Comparison of ENCODE assay signal across 35 mouse cellular contexts in the genomic region with DNA sequence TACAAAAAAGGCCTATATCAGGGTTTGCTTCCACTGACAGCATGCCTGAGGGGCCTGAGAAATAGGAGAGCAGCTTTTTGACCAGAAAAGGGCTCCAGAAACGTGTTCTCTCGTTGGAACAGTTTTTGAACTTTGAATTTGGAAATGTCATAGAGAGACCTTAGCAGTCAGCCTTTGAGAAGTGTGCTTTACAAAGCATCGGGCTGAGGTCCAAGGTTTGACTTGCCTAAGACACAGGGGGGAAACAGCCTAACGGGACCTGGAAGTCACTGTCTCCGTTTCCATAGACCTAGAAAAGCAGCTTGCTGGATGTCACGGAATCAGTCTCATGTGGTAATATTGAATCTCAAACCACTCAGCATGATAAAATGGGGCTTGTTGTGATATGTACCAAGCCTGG. TPM values are rescaled to one million over a fixed set of nuclear protein-coding genes. Genes with fewer than 3 reads are reported as not detected.
DNase-seq lines count a peak whose midpoint lies in the region; ATAC-seq and TF ChIP-seq lines count a peak whose summit lies in the region.
"Had no signal": no experiment of that assay in that cellular context is flagged by ENCODE, and none has a peak within 500 bp of the region (broad histone marks: within the 10 kb centered on the region; RNA-seq: fewer than 3 reads in every experiment).

No protein-coding gene starts in this region.

- H3K4me1 ChIP-seq in lung, embryonic 14.5 days (ENCODE audit: insufficient read depth) = peaks cover 14% of the 10 kb centered on the region; the same call in 1 of the 2 replicates
- 0 out of 2 replicates have a peak, but pooled peaks cover 2% of the 10 kb centered on the region for H3K4me1 ChIP-seq in lung, adult 2 months (ENCODE audit: control insufficient read depth, insufficient read depth, low read length)
- H3K4me1 ChIP-seq: hindbrain, embryonic 12.5 days had no signal

- TF ChIP-seq POLR2A in lung, adult 2 months (IDR thresholded peaks at IDR 0.05; ENCODE audit: borderline replicate concordance, extremely low read depth, low read depth, low read length) = no peak

- H3K27ac ChIP-seq in lung, embryonic 14.5 days (ENCODE audit: low read depth) = no peak overlapping the region
- H3K27ac ChIP-seq: embryonic facial prominence, embryonic 12.5 days; embryonic facial prominence, embryonic 15.5 days; gastrocnemius, adult 2 months; hindbrain, embryonic 12.5 days; hindbrain, embryonic 15.5 days had no signal

- no peak for ATAC-seq in lung, embryonic 14.5 days (ENCODE audit: insufficient read depth)
- ATAC-seq: activated CD4-positive, CD25-positive, alpha-beta regulatory T cell, adult 4 months; forebrain, embryonic 14.5 days; forebrain, postnatal 0 days had no signal

- H3K36me3 ChIP-seq in lung, embryonic 14.5 days (ENCODE audit: insufficient read depth) = no peaks in the 10 kb centered on the region
- H3K36me3 ChIP-seq: embryonic facial prominence, embryonic 12.5 days; embryonic facial prominence, embryonic 15.5 days; hindbrain, embryonic 12.5 days; hindbrain, embryonic 15.5 days had no signal

- H3K27me3 ChIP-seq in lung, embryonic 14.5 days (ENCODE audit: insufficient read depth, low read length) = no peaks in the 10 kb centered on the region
- H3K27me3 ChIP-seq: embryonic facial prominence, embryonic 12.5 days; embryonic facial prominence, embryonic 15.5 days; hindbrain, embryonic 12.5 days; hindbrain, embryonic 15.5 days had no signal

- DNase-seq in adrenal gland, adult (ENCODE audit: inconsistent age in 2 of 2, low spot score in 1 of 2) = peak; percentile 73 to 88
- no peak for DNase-seq in adrenal gland, postnatal 25 days
- peak; percentile 53 for DNase-seq in lung, embryonic 14.5 days
- DNase-seq in lung, postnatal 25 days (ENCODE audit: low spot score) = no peak
- peak; percentile 26 for DNase-seq in lung, postnatal 36 days
- no peak for DNase-seq in lung, adult 2 months
- no peak for DNase-seq in urinary bladder, adult 18-20 months (ENCODE audit: low spot score in 2 of 2)
- no peak for DNase-seq in c-Kit-positive CD71-positive TER-119-positive erythroid progenitor cells, embryonic 14.5 days (ENCODE audit: low spot score)
- DNase-seq: cerebellum, adult 11 months; cerebellum, adult 2 months; cerebellum, adult 9-11 months; cerebellum, postnatal 25 days; forebrain, postnatal 0 days; gastrocnemius, adult 2 months; gastrocnemius, postnatal 14 days; heart, adult 11 months had no signal

- TF ChIP-seq CTCF in lung, embryonic 14.5 days (IDR thresholded peaks at IDR 0.05; ENCODE audit: low read depth) = no peak
- TF ChIP-seq CTCF in lung, adult 2 months (IDR thresholded peaks at IDR 0.05; ENCODE audit: insufficient read depth, low read length) = no peak

- H3K4me2 ChIP-seq in lung, embryonic 14.5 days = no peak overlapping the region
- H3K4me2 ChIP-seq: embryonic facial prominence, embryonic 12.5 days; embryonic facial prominence, embryonic 15.5 days; heart, embryonic 11.5 days; hindbrain, embryonic 12.5 days; hindbrain, embryonic 15.5 days had no signal

- no peak overlapping the region for H3K4me3 ChIP-seq in lung, embryonic 14.5 days (ENCODE audit: low read depth, low read length)
- no peak overlapping the region for H3K4me3 ChIP-seq in lung, adult 2 months (replicated peaks; ENCODE audit: extremely low read depth, low read depth, low read length)
- H3K4me3 ChIP-seq: embryonic facial prominence, embryonic 12.5 days; embryonic facial prominence, embryonic 15.5 days; gastrocnemius, adult 2 months; hindbrain, embryonic 12.5 days; hindbrain, embryonic 15.5 days had no signal

- no peaks in the 10 kb centered on the region for H3K9me3 ChIP-seq in lung, embryonic 14.5 days (ENCODE audit: low read depth, low read length)
- H3K9me3 ChIP-seq: embryonic facial prominence, embryonic 12.5 days; embryonic facial prominence, embryonic 15.5 days; hindbrain, embryonic 12.5 days; hindbrain, embryonic 15.5 days had no signal

- 62% methylated on average over 6 of the region's 6 CpGs for WGBS in lung, embryonic 14.5 days
- WGBS in lung, adult 2 months = 74% methylated on average over 6 of the region's 6 CpGs

- H3K9ac ChIP-seq in lung, embryonic 14.5 days = no peak overlapping the region
- H3K9ac ChIP-seq: embryonic facial prominence, embryonic 12.5 days; embryonic facial prominence, embryonic 15.5 days; forebrain, postnatal 0 days; hindbrain, embryonic 12.5 days; hindbrain, embryonic 15.5 days had no signal

RNA-seq across cellular contexts. Expression of a gene that starts 6.4 kb away (rescaled TPM):
- total RNA-seq in adrenal gland, postnatal 25 days (2021) = 2.2 TPM in 2 replicates
- polyA plus RNA-seq in lung, embryonic 14.5 days (2014; fragmentation: Nextera tagmentation; extraction: Ambion mirVana) = 0.26 TPM in 1 of 2 replicates, not detected in the other
- 0.62 TPM in 1 of 2 replicates, not detected in the other for polyA plus RNA-seq in lung, adult 2 months (2012; rRNA removed)
- total RNA-seq: common myeloid progenitor, adult 5-6 weeks; ES-E14; forebrain, postnatal 0 days; gastrocnemius, adult 2 months; gastrocnemius, postnatal 14 days; gastrocnemius, postnatal 4 days; heart, adult 8-10 months; heart, postnatal 25 days; hematopoietic stem cell, adult 5-6 weeks had no signal
- polyA plus RNA-seq: activated CD4-positive, CD25-positive, alpha-beta regulatory T cell, adult 4 months; brain, embryonic 14.5 days; cerebellum, adult 2 months; embryonic facial prominence, embryonic 12.5 days; forebrain, embryonic 11.5 days; forebrain, embryonic 14.5 days; forebrain, postnatal 0 days; frontal cortex, adult 2 months; heart, embryonic 11.5 days; heart, embryonic 14.5 days; heart, postnatal 0 days; hindbrain, embryonic 12.5 days; hindbrain, embryonic 15.5 days; intestine, embryonic 14.5 days had no signal

RNA-seq across cellular contexts. Expression of a gene that starts 36.0 kb away (rescaled TPM):
- total RNA-seq in adrenal gland, postnatal 25 days (2021) = 1,220 and 1,477 TPM in 2 replicates
- polyA plus RNA-seq in lung, embryonic 14.5 days (2014; fragmentation: Nextera tagmentation; extraction: Ambion mirVana) = 29.9 and 30.3 TPM in 2 replicates
- 85.5 and 98.7 TPM in 2 replicates for polyA plus RNA-seq in lung, adult 2 months (2012; rRNA removed)
- total RNA-seq: common myeloid progenitor, adult 5-6 weeks had no signal
- polyA plus RNA-seq: activated CD4-positive, CD25-positive, alpha-beta regulatory T cell, adult 4 months had no signal

Comparison
In these comparisons a context has a peak if more than half of its experiments do, and no peak if none do; other contexts are left out.
1. DNase-seq: peak in adrenal gland, adult (2 of 2), lung, embryonic 14.5 days (single experiment) and lung, postnatal 36 days (single experiment); none in adrenal gland, postnatal 25 days (single experiment), lung, postnatal 25 days (single experiment), lung, adult 2 months (single experiment), urinary bladder, adult 18-20 months (0 of 2) and c-Kit-positive CD71-positive TER-119-positive erythroid progenitor cells, embryonic 14.5 days (single experiment).